Mouse (Mus musculus): Measurements from ENCODE around the gene Cdc42ep3. TPM values are rescaled to one million over a fixed set of nuclear protein-coding genes. Genes with fewer than 3 reads are reported as not detected.
A peak's percentile ranks its signal among the peaks of the same experiment; 100 is the strongest.

The Cdc42ep3 gene
- total RNA-seq, 1 experiment, result 13.7 TPM

- H3K4me1 ChIP-seq (ENCODE audit: control insufficient read depth in 2 of 2, insufficient read depth in 2 of 2, low read length in 2 of 2, poor library complexity in 1 of 2), result no peaks in the 10 kb centered on the region; a peak in 2 of 4 replicates
- TF ChIP-seq MAFK (IDR thresholded peaks at IDR 0.05; ENCODE audit: insufficient read depth, low read depth, low read length), result peak; percentile 85
- TF ChIP-seq ZNF384 (IDR thresholded peaks at IDR 0.05; ENCODE audit: low read depth, low read length), result no peak
- no peak for DNase-seq (ENCODE audit: low read depth, low spot score)
- in situ Hi-C loops (cut with MboI; ENCODE audit: low sequenced_read_pairs in 2 of 2, unreplicated experiment in 2 of 2), result no loop called here
- peak overlapping the region; percentile 91 to 96 for H3K4me3 ChIP-seq (ENCODE audit: insufficient read depth in 1 of 2, low read depth in 1 of 2, low read length in 2 of 2, poor library complexity in 1 of 2, severe bottlenecking in 1 of 2)
- H3K27ac ChIP-seq (ENCODE audit: insufficient read depth, low read depth, low read length, poor library complexity, severe bottlenecking), result no peak overlapping the region
- H3K36me3 ChIP-seq (ENCODE audit: control insufficient read depth, insufficient read depth, low read length, poor library complexity, severe bottlenecking), result no peaks in the 10 kb centered on the region
- H3K9me3 ChIP-seq (ENCODE audit: control insufficient read depth, insufficient read depth, low read depth, low read length), result no peaks in the 10 kb centered on the region
- peak overlapping the region; percentile 48 for H3K9ac ChIP-seq (ENCODE audit: insufficient read depth, low read depth, low read length, poor library complexity, severe bottlenecking)
These were observed 540 bp upstream of the Cdc42ep3 start for GRCm38 (mm10) chr17:79355271-79355991.

GRCm38 (mm10) chr17:79354174-79354443 is 782 bp downstream of the Cdc42ep3 start:
- in situ Hi-C loops (cut with MboI; ENCODE audit: low sequenced_read_pairs in 2 of 2, unreplicated experiment in 2 of 2), result no loop called here

GRCm38 (mm10) chr17:79353446-79354173 is 1.3 kb downstream of the Cdc42ep3 start:
- DNase-seq (ENCODE audit: low read depth, low spot score), result no peak
- Histone ChIP-seq H3K4me1 (ENCODE audit: control insufficient read depth in 2 of 2, insufficient read depth in 2 of 2, low read length in 2 of 2, poor library complexity in 1 of 2) (peaks cover 0 to 2% of the 10 kb centered on the region in 2 experiments; a peak in 2 of 4 replicates), H3K4me3 (ENCODE audit: insufficient read depth in 1 of 2, low read depth in 1 of 2, low read length in 2 of 2, poor library complexity in 1 of 2, severe bottlenecking in 1 of 2) (peak overlapping the region; percentile 91 to 96), H3K36me3 (ENCODE audit: control insufficient read depth, insufficient read depth, low read length, poor library complexity, severe bottlenecking) (no peaks in the 10 kb centered on the region), H3K9me3 (ENCODE audit: control insufficient read depth, insufficient read depth, low read depth, low read length) (no peaks in the 10 kb centered on the region), H3K9ac (ENCODE audit: insufficient read depth, low read depth, low read length, poor library complexity, severe bottlenecking) (no peak overlapping the region; the same call in 1 of the 2 replicates), H3K27ac (ENCODE audit: insufficient read depth, low read depth, low read length, poor library complexity, severe bottlenecking) (no peak overlapping the region)
- in situ Hi-C loops (cut with MboI; ENCODE audit: low sequenced_read_pairs in 2 of 2, unreplicated experiment in 2 of 2), result no loop called here
- no peak for TF ChIP-seq ZC3H11A (IDR thresholded peaks at IDR 0.05; ENCODE audit: borderline replicate concordance, low read depth, low read length)
- no peak for TF ChIP-seq ZNF384 (IDR thresholded peaks at IDR 0.05; ENCODE audit: low read depth, low read length)
- TF ChIP-seq CHD2 (IDR thresholded peaks at IDR 0.05; ENCODE audit: low read depth, low read length), result no peak
- TF ChIP-seq MAFK (IDR thresholded peaks at IDR 0.05; ENCODE audit: insufficient read depth, low read depth, low read length), result no peak
- TF ChIP-seq HCFC1 (IDR thresholded peaks at IDR 0.05; ENCODE audit: borderline replicate concordance, insufficient read depth, low read length), result no peak

More at GRCm38 (mm10) chr17:79354174-79354443, 782 bp downstream of the Cdc42ep3 start:
- H3K9me3 ChIP-seq (ENCODE audit: control insufficient read depth, insufficient read depth, low read depth, low read length), result no peaks in the 10 kb centered on the region
- H3K4me1 ChIP-seq (ENCODE audit: control insufficient read depth in 2 of 2, insufficient read depth in 2 of 2, low read length in 2 of 2, poor library complexity in 1 of 2), result peaks cover 0 to 2% of the 10 kb centered on the region in 2 experiments; a peak in 2 of 4 replicates
- no peak for DNase-seq (ENCODE audit: low read depth, low spot score)
- H3K27ac ChIP-seq (ENCODE audit: insufficient read depth, low read depth, low read length, poor library complexity, severe bottlenecking), result no peak overlapping the region
- peak overlapping the region; percentile 85 for H3K9ac ChIP-seq (ENCODE audit: insufficient read depth, low read depth, low read length, poor library complexity, severe bottlenecking)
- H3K4me3 ChIP-seq (ENCODE audit: insufficient read depth in 1 of 2, low read depth in 1 of 2, low read length in 2 of 2, poor library complexity in 1 of 2, severe bottlenecking in 1 of 2), result peak overlapping the region; percentile 91 to 96
- no peaks in the 10 kb centered on the region for H3K36me3 ChIP-seq (ENCODE audit: control insufficient read depth, insufficient read depth, low read length, poor library complexity, severe bottlenecking)
- TF ChIP-seq ZNF384 (IDR thresholded peaks at IDR 0.05; ENCODE audit: low read depth, low read length), result no peak
- no peak for TF ChIP-seq ZC3H11A (IDR thresholded peaks at IDR 0.05; ENCODE audit: borderline replicate concordance, low read depth, low read length)
- TF ChIP-seq HCFC1 (IDR thresholded peaks at IDR 0.05; ENCODE audit: borderline replicate concordance, insufficient read depth, low read length), result no peak

- H3K4me1 ChIP-seq (ENCODE audit: control insufficient read depth in 2 of 2, insufficient read depth in 2 of 2, low read length in 2 of 2, poor library complexity in 1 of 2), result peaks cover 0 to 2% of the 10 kb centered on the region in 2 experiments; a peak in 2 of 4 replicates
- in situ Hi-C loops (cut with MboI; ENCODE audit: low sequenced_read_pairs in 2 of 2, unreplicated experiment in 2 of 2), result no loop called here
- DNase-seq (ENCODE audit: low read depth, low spot score), result no peak
These were observed 4.1 kb downstream of the Cdc42ep3 start for GRCm38 (mm10) chr17:79350751-79351191.

More at GRCm38 (mm10) chr17:79350751-79351191, 4.1 kb downstream of the Cdc42ep3 start:
- TF ChIP-seq HCFC1 (IDR thresholded peaks at IDR 0.05; ENCODE audit: borderline replicate concordance, insufficient read depth, low read length) (no peak), ZNF384 (IDR thresholded peaks at IDR 0.05; ENCODE audit: low read depth, low read length) (no peak)
- H3K9ac ChIP-seq (ENCODE audit: insufficient read depth, low read depth, low read length, poor library complexity, severe bottlenecking), result no peak overlapping the region
- H3K27ac ChIP-seq (ENCODE audit: insufficient read depth, low read depth, low read length, poor library complexity, severe bottlenecking), result no peak overlapping the region
- no peaks in the 10 kb centered on the region for H3K9me3 ChIP-seq (ENCODE audit: control insufficient read depth, insufficient read depth, low read depth, low read length)
- H3K4me3 ChIP-seq (ENCODE audit: insufficient read depth in 1 of 2, low read depth in 1 of 2, low read length in 2 of 2, poor library complexity in 1 of 2, severe bottlenecking in 1 of 2), result no peak overlapping the region
- H3K36me3 ChIP-seq (ENCODE audit: control insufficient read depth, insufficient read depth, low read length, poor library complexity, severe bottlenecking), result no peaks in the 10 kb centered on the region
